ENCODE assay signal across 1 mouse cellular context in genomic region chr4:115824178-115824577, GRCm38 (mm10).
TF ChIP-seq lines count a peak whose summit lies in the region.

No protein-coding gene starts in this region.

TF ChIP-seq in MEL, 35 proteins besides CTCF, POLR2A, EP300 and RAD21 (continued from another document):
- TF ChIP-seq POLR2AphosphoS2 (IDR thresholded peaks at IDR 0.05; ENCODE audit: low read length) (no peak), BHLHE40 (IDR thresholded peaks at IDR 0.05; ENCODE audit: borderline replicate concordance, low read depth, low read length) (no peak)
